Mouse (Mus musculus): ENCODE measurements at regions not wholly inside any gene's neighbourhood (a gene's known extent, or its start where the extent isn't known, plus 50 kb on each side); places are given as distances from the start of the nearest gene placed in this dataset.

DNA sequence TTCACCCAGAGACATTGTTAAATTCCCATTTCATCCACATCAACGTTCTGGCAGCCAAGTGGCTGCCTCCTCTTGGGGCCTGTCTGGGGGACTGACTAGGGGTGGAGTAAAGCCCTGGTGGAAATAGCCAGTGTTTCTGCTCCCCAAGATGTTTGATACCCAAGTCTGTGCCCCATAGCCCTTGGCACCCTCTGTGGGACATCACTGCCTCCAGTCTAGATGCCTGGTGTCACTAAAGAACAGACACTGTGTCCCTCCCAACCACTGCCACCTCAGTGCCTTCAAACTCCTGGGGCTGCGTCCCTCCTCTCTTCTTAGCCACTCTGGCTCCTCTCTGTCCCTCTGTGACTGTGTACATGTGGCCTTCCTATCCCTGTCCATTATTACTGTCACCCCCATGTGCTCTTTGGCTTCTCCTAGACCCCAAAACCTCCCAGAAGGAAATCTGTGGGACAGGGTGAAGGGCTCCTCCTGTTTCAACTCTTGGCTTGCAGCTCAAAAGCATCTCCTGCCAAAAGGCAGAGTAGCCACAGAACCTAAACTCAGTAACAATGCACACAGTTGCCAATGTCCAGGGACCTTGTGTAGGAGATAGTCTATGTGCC lies 224.8 kb upstream of the Irx4 start:
- in situ Hi-C loops (cut with MboI; ENCODE audit: low pct_ligation_motif_present, low pct_unique_long_range_greater_than_20kb, low sequenced_read_pairs) (loop anchor here (25.0 kb wide), 1 partner anchor 1573 kb away; no protein-coding TSS in a partner anchor), dilution Hi-C loops (cut with MboI; ENCODE audit: extremely low pct_ligation_motif_present, extremely low pct_unique_long_range_greater_than_20kb, low sequenced_read_pairs) (no loop called here)
- Histone ChIP-seq H3K4me1 (ENCODE audit: control insufficient read depth in 1 of 2, insufficient read depth in 2 of 2) (no peaks in the 10 kb centered on the region), H3K79me2 (replicated peaks; ENCODE audit: control insufficient read depth, extremely low read depth, insufficient read depth, poor library complexity, severe bottlenecking) (no peaks in the 10 kb centered on the region), H3K4me2 (ENCODE audit: insufficient read depth, low read depth, poor library complexity, severe bottlenecking) (no peak overlapping the region), H3K4me3 (replicated peaks in 1 of 3; ENCODE audit: low read depth in 2 of 3, low read length in 2 of 3, poor library complexity in 1 of 3) (no peak overlapping the region), H3K9ac (ENCODE audit: insufficient read depth, low read depth) (no peak overlapping the region), H3K9me3 (replicated peaks; ENCODE audit: low read length) (peaks cover 67% of the 10 kb centered on the region), H3K36me3 (replicated peaks in 1 of 2; ENCODE audit: control insufficient read depth in 1 of 2, insufficient read depth in 1 of 2, low read length in 1 of 2) (no peaks in the 10 kb centered on the region), H3K27me3 (replicated peaks) (no peaks in the 10 kb centered on the region), H3K27ac (ENCODE audit: insufficient read depth, low read depth) (no peak overlapping the region)
- TF ChIP-seq TBP (conservative IDR thresholded peaks at IDR 0.05; ENCODE audit: low read depth, low read length) = no peak
- no peak for TF ChIP-seq USF2 (conservative IDR thresholded peaks at IDR 0.05; ENCODE audit: low read depth, low read length)
- TF ChIP-seq ETS1 (conservative IDR thresholded peaks at IDR 0.05; ENCODE audit: low read depth, low read length) = no peak
- no peak for TF ChIP-seq PAX5 (IDR thresholded peaks at IDR 0.05; ENCODE audit: low read length)
- no peak for TF ChIP-seq SIN3A (IDR thresholded peaks at IDR 0.05; ENCODE audit: low read length)
- TF ChIP-seq ZC3H11A (IDR thresholded peaks at IDR 0.05; ENCODE audit: low read depth, low read length) = no peak
- TF ChIP-seq GABPA (IDR thresholded peaks at IDR 0.05; ENCODE audit: insufficient replicate concordance, low read depth, low read length) = no peak
- TF ChIP-seq JUN (IDR thresholded peaks at IDR 0.05; ENCODE audit: insufficient read depth, low read depth, low read length) = no peak
- TF ChIP-seq MAFK (IDR thresholded peaks at IDR 0.05; ENCODE audit: insufficient replicate concordance, low read length) = no peak
- TF ChIP-seq RAD21 (IDR thresholded peaks at IDR 0.05; ENCODE audit: low read depth, low read length) = no peak
- no peak for TF ChIP-seq MYC (IDR thresholded peaks at IDR 0.05; ENCODE audit: low read depth, low read length)
- no peak for TF ChIP-seq MAX (IDR thresholded peaks at IDR 0.05; ENCODE audit: low read length)
- TF ChIP-seq EP300 (IDR thresholded peaks at IDR 0.05; ENCODE audit: low read length) = no peak
- TF ChIP-seq CHD2 (IDR thresholded peaks at IDR 0.05; ENCODE audit: low read length) = no peak
- no peak for TF ChIP-seq SMC3 (IDR thresholded peaks at IDR 0.05; ENCODE audit: low read depth, low read length)
- no peak for TF ChIP-seq MAZ (IDR thresholded peaks at IDR 0.05; ENCODE audit: low read depth, low read length)
- TF ChIP-seq ZNF384 (IDR thresholded peaks at IDR 0.05; ENCODE audit: low read depth, low read length) = no peak
- DNase-seq (ENCODE audit: extremely low read depth) = no peak

DNA sequence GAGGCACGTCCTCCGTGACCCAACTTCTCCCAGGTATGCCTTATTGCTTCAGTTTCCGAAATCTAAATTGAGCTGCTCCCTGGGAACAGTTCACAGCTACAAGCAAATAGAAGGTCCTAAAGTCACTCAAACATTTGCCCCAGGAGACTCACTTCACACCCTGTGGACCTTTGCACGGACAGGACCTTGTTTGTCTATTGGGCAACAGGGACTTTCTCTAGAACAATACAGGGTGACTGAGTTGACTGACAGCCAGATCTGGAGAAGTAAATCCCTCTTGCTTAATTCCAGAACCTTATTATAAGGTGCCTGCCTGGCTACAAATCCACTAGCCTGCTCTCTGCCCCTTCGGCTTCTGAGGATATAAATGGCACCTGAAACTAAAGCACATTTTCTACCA lies 220.5 kb upstream of the Irx4 start:
- Histone ChIP-seq H3K79me2 (replicated peaks; ENCODE audit: control insufficient read depth, extremely low read depth, insufficient read depth, poor library complexity, severe bottlenecking) (no peaks in the 10 kb centered on the region), H3K27ac (ENCODE audit: insufficient read depth, low read depth) (no peak overlapping the region), H3K36me3 (replicated peaks in 1 of 2; ENCODE audit: control insufficient read depth in 1 of 2, insufficient read depth in 1 of 2, low read length in 1 of 2) (no peaks in the 10 kb centered on the region), H3K4me3 (replicated peaks in 1 of 3; ENCODE audit: low read depth in 2 of 3, low read length in 2 of 3, poor library complexity in 1 of 3) (no peak overlapping the region), H3K9me3 (replicated peaks; ENCODE audit: low read length) (peaks cover 75% of the 10 kb centered on the region), H3K9ac (ENCODE audit: insufficient read depth, low read depth) (no peak overlapping the region), H3K4me1 (ENCODE audit: control insufficient read depth in 1 of 2, insufficient read depth in 2 of 2) (no peaks in the 10 kb centered on the region), H3K27me3 (replicated peaks) (no peaks in the 10 kb centered on the region), H3K4me2 (ENCODE audit: insufficient read depth, low read depth, poor library complexity, severe bottlenecking) (no peak overlapping the region)
- dilution Hi-C loops (cut with MboI; ENCODE audit: extremely low pct_ligation_motif_present, extremely low pct_unique_long_range_greater_than_20kb, low sequenced_read_pairs) (no loop called here), in situ Hi-C loops (cut with MboI; ENCODE audit: low pct_ligation_motif_present, low pct_unique_long_range_greater_than_20kb, low sequenced_read_pairs) (loop anchor here (25.0 kb wide), 1 partner anchor 1577 kb away; no protein-coding TSS in a partner anchor)
- TF ChIP-seq MEF2A (IDR thresholded peaks at IDR 0.05; ENCODE audit: borderline replicate concordance, low read depth, low read length) = no peak
- no peak for TF ChIP-seq MAFK (IDR thresholded peaks at IDR 0.05; ENCODE audit: insufficient replicate concordance, low read length)
- TF ChIP-seq NELFE (IDR thresholded peaks at IDR 0.05; ENCODE audit: low read depth, low read length) = no peak
- no peak for TF ChIP-seq ZNF384 (IDR thresholded peaks at IDR 0.05; ENCODE audit: low read depth, low read length)
- no peak for DNase-seq (ENCODE audit: extremely low read depth)

Data from CH12.LX (cell line).